Mouse (Mus musculus) bone marrow macrophage, adult 2 months (primary cell): ENCODE results near the gene Blm.

Experiments
- CTCF ChIP-seq: IDR thresholded peaks from 2 replicates; pipeline ENCODE4 v1.5.1; 2012; ENCODE audit warnings: low read depth, mild to moderate bottlenecking, low read length, moderate library complexity
- POLR2A ChIP-seq: IDR thresholded peaks from 2 replicates; pipeline ENCODE4 v1.6.1; 2012; ENCODE audit warnings: mild to moderate bottlenecking, low read depth, low read length, borderline replicate concordance

DNA sequence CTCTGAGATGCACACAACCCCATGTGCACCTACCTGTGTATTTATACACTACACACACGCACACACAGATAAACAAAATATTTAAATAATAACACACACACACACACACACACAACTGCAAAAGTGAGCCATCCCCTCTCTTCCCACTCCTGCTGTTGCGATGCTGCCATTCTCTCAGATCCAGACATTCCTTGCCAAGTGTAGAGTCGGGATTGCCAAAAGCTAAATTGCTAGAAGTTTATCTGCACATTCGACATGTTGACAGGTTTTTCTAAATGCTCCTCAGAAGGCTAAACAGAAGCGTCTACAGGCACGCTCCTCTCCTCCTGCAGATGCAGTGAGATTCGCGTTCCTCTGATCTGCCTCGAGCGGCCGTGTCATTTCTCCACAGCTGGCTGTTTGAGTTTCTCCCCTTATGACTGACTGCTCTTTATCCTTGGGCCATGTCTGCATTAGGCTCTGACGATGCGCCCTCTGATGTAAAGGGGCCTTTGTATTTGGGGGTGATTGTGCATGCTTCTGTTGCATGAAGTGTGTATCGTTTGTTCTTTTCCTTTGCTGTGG, 42.6 kb upstream of the Blm start:
- TF ChIP-seq CTCF (no peak), POLR2A (no peak)
